Mouse (Mus musculus): ENCODE results near the gene Skida1. TPM values are rescaled to one million over a fixed set of nuclear protein-coding genes. Genes with fewer than 3 reads are reported as not detected.
"Not testable (repeated sequence)": the region's sequence is repeated elsewhere in the genome, so short reads cannot be mapped to it uniquely, and the experiment has no call there.

Skida1 gene
- polyA plus RNA-seq (2014; fragmentation: Nextera tagmentation; extraction: Ambion mirVana) = 9.1 and 9.4 TPM in 2 replicates

GRCm38 (mm10) chr2:18048453-18049075 is at the start of gene Skida1:
Skida1 (minus strand) TSS chr2:18049051.
- ATAC-seq (ENCODE audit: low FRiP score, low TSS enrichment) = peak; percentile 67

GRCm38 (mm10) chr2:18095804-18096203 is 47.0 kb upstream of the Skida1 start:
- WGBS = 84% methylated on average over 2 of the region's 2 CpGs
- DNase-seq (no peak), ATAC-seq (ENCODE audit: low FRiP score, low TSS enrichment) (no peak)
- Histone ChIP-seq H3K4me3 (replicated peaks; ENCODE audit: low read depth, low read length) (no peak overlapping the region), H3K27me3 (ENCODE audit: control insufficient read depth, insufficient read depth, low read length) (no peaks in the 10 kb centered on the region), H3K27ac (replicated peaks; ENCODE audit: low read depth, low read length) (no peak overlapping the region), H3K9me3 (ENCODE audit: control insufficient read depth, low read length) (no peaks in the 10 kb centered on the region), H3K4me1 (ENCODE audit: control insufficient read depth, insufficient read depth, low read length) (no peaks in the 10 kb centered on the region), H3K4me2 (ENCODE audit: low read length) (no peak overlapping the region), H3K9ac (replicated peaks; ENCODE audit: low read length) (no peak overlapping the region), H3K36me3 (ENCODE audit: control insufficient read depth, insufficient read depth, low read length) (peaks cover 16% of the 10 kb centered on the region)

More at GRCm38 (mm10) chr2:18048453-18049075, at the start of gene Skida1:
- WGBS = under 1% methylated on average over 17 of the region's 17 CpGs
- Histone ChIP-seq H3K4me3 (replicated peaks; ENCODE audit: low read depth, low read length) (peak within 1 kb of the TSS; percentile 95), H3K4me1 (ENCODE audit: control insufficient read depth, insufficient read depth, low read length) (peaks cover 42% of the 10 kb centered on the region), H3K9ac (replicated peaks; ENCODE audit: low read length) (peak within 1 kb of the TSS; percentile 100), H3K27ac (replicated peaks; ENCODE audit: low read depth, low read length) (peak within 1 kb of the TSS; percentile 100), H3K27me3 (ENCODE audit: control insufficient read depth, insufficient read depth, low read length) (no peaks in the 10 kb centered on the region), H3K4me2 (ENCODE audit: low read length) (peak within 1 kb of the TSS; percentile 95), H3K9me3 (ENCODE audit: control insufficient read depth, low read length) (no peaks in the 10 kb centered on the region), H3K36me3 (ENCODE audit: control insufficient read depth, insufficient read depth, low read length) (no peaks in the 10 kb centered on the region)
- DNase-seq = peak; percentile 86

GRCm38 (mm10) chr2:18094319-18094718 is 45.5 kb upstream of the Skida1 start:
- H3K27ac ChIP-seq (replicated peaks; ENCODE audit: low read depth, low read length) = no peak overlapping the region
- H3K4me2 ChIP-seq (ENCODE audit: low read length) = no peak overlapping the region
- H3K9me3 ChIP-seq (ENCODE audit: control insufficient read depth, low read length) = no peaks in the 10 kb centered on the region
- DNase-seq (no peak), ATAC-seq (ENCODE audit: low FRiP score, low TSS enrichment) (no peak)
- H3K27me3 ChIP-seq (ENCODE audit: control insufficient read depth, insufficient read depth, low read length) = no peaks in the 10 kb centered on the region
- H3K4me1 ChIP-seq (ENCODE audit: control insufficient read depth, insufficient read depth, low read length) = no peaks in the 10 kb centered on the region
- no peak overlapping the region for H3K9ac ChIP-seq (replicated peaks; ENCODE audit: low read length)
- peaks cover 18% of the 10 kb centered on the region for H3K36me3 ChIP-seq (ENCODE audit: control insufficient read depth, insufficient read depth, low read length)
- H3K4me3 ChIP-seq (replicated peaks; ENCODE audit: low read depth, low read length) = no peak overlapping the region

- ATAC-seq (ENCODE audit: low FRiP score, low TSS enrichment) = no peak
- no peak overlapping the region for H3K9ac ChIP-seq (replicated peaks; ENCODE audit: low read length)
- DNase-seq = no peak
- H3K4me2 ChIP-seq (ENCODE audit: low read length) = no peak overlapping the region
- no peaks in the 10 kb centered on the region for H3K4me1 ChIP-seq (ENCODE audit: control insufficient read depth, insufficient read depth, low read length)
- H3K36me3 ChIP-seq (ENCODE audit: control insufficient read depth, insufficient read depth, low read length) = peaks cover 18% of the 10 kb centered on the region
- H3K27me3 ChIP-seq (ENCODE audit: control insufficient read depth, insufficient read depth, low read length) = no peaks in the 10 kb centered on the region
- H3K27ac ChIP-seq (replicated peaks; ENCODE audit: low read depth, low read length) = no peak overlapping the region
- H3K4me3 ChIP-seq (replicated peaks; ENCODE audit: low read depth, low read length) = no peak overlapping the region
- H3K9me3 ChIP-seq (ENCODE audit: control insufficient read depth, low read length) = no peaks in the 10 kb centered on the region
- 93% methylated on average over 1 of the region's 1 CpGs for WGBS
Measured at GRCm38 (mm10) chr2:18093858-18094257, 45.0 kb upstream of the Skida1 start.

GRCm38 (mm10) chr2:18087695-18088094 is 38.8 kb upstream of the Skida1 start:
- not testable (repeated sequence) for H3K4me2 ChIP-seq (ENCODE audit: low read length); H3K9me3 ChIP-seq (ENCODE audit: control insufficient read depth, low read length); H3K4me1 ChIP-seq (ENCODE audit: control insufficient read depth, insufficient read depth, low read length); H3K4me3 ChIP-seq (replicated peaks; ENCODE audit: low read depth, low read length); DNase-seq; H3K27ac ChIP-seq (replicated peaks; ENCODE audit: low read depth, low read length); ATAC-seq (ENCODE audit: low FRiP score, low TSS enrichment); H3K27me3 ChIP-seq (ENCODE audit: control insufficient read depth, insufficient read depth, low read length); H3K9ac ChIP-seq (replicated peaks; ENCODE audit: low read length)
- H3K36me3 ChIP-seq (ENCODE audit: control insufficient read depth, insufficient read depth, low read length) = peaks cover 41% of the 10 kb centered on the region
- WGBS = 96% methylated on average over 3 of the region's 3 CpGs

- H3K4me2 ChIP-seq (ENCODE audit: low read length) = no peak overlapping the region
Measured at GRCm38 (mm10) chr2:18080182-18080860, 31.5 kb upstream of the Skida1 start.

GRCm38 (mm10) chr2:18071947-18072346 is 23.1 kb upstream of the Skida1 start:
- Histone ChIP-seq H3K27ac (replicated peaks; ENCODE audit: low read depth, low read length) (no peak overlapping the region), H3K4me3 (replicated peaks; ENCODE audit: low read depth, low read length) (no peak overlapping the region), H3K9me3 (ENCODE audit: control insufficient read depth, low read length) (no peaks in the 10 kb centered on the region), H3K36me3 (ENCODE audit: control insufficient read depth, insufficient read depth, low read length) (peaks cover 39% of the 10 kb centered on the region), H3K4me2 (ENCODE audit: low read length) (no peak overlapping the region), H3K27me3 (ENCODE audit: control insufficient read depth, insufficient read depth, low read length) (no peaks in the 10 kb centered on the region), H3K4me1 (ENCODE audit: control insufficient read depth, insufficient read depth, low read length) (no peaks in the 10 kb centered on the region), H3K9ac (replicated peaks; ENCODE audit: low read length) (no peak overlapping the region)
- WGBS = 96% methylated on average over 2 of the region's 2 CpGs
- ATAC-seq (ENCODE audit: low FRiP score, low TSS enrichment) = no peak
- no peak for DNase-seq

More at GRCm38 (mm10) chr2:18080182-18080860, 31.5 kb upstream of the Skida1 start:
- DNase-seq (no peak), ATAC-seq (ENCODE audit: low FRiP score, low TSS enrichment) (no peak)
- Histone ChIP-seq H3K4me3 (replicated peaks; ENCODE audit: low read depth, low read length) (no peak overlapping the region), H3K4me1 (ENCODE audit: control insufficient read depth, insufficient read depth, low read length) (no peaks in the 10 kb centered on the region), H3K27ac (replicated peaks; ENCODE audit: low read depth, low read length) (no peak overlapping the region), H3K9ac (replicated peaks; ENCODE audit: low read length) (no peak overlapping the region), H3K9me3 (ENCODE audit: control insufficient read depth, low read length) (no peaks in the 10 kb centered on the region), H3K36me3 (ENCODE audit: control insufficient read depth, insufficient read depth, low read length) (peaks cover 37% of the 10 kb centered on the region), H3K27me3 (ENCODE audit: control insufficient read depth, insufficient read depth, low read length) (no peaks in the 10 kb centered on the region)
- WGBS = 88% methylated on average over 2 of the region's 2 CpGs

- Histone ChIP-seq H3K36me3 (ENCODE audit: control insufficient read depth, insufficient read depth, low read length) (peaks cover 22% of the 10 kb centered on the region), H3K4me3 (replicated peaks; ENCODE audit: low read depth, low read length) (no peak overlapping the region), H3K4me2 (ENCODE audit: low read length) (no peak overlapping the region), H3K9me3 (ENCODE audit: control insufficient read depth, low read length) (no peaks in the 10 kb centered on the region), H3K9ac (replicated peaks; ENCODE audit: low read length) (no peak overlapping the region), H3K27me3 (ENCODE audit: control insufficient read depth, insufficient read depth, low read length) (no peaks in the 10 kb centered on the region), H3K27ac (replicated peaks; ENCODE audit: low read depth, low read length) (no peak overlapping the region), H3K4me1 (ENCODE audit: control insufficient read depth, insufficient read depth, low read length) (peaks cover 8% of the 10 kb centered on the region)
- DNase-seq (no peak), ATAC-seq (ENCODE audit: low FRiP score, low TSS enrichment) (no peak)
- 79% methylated on average over 4 of the region's 4 CpGs for WGBS
Measured at GRCm38 (mm10) chr2:18068071-18068796, 19.4 kb upstream of the Skida1 start.

All from midbrain, embryonic 14.5 days (tissue).